Mouse (Mus musculus) gastrocnemius, postnatal 4 days (tissue): ENCODE data around the gene Ier2. TPM values are rescaled to one million over a fixed set of nuclear protein-coding genes. Genes with fewer than 3 reads are reported as not detected.
"Not testable (repeated sequence)": the region's sequence is repeated elsewhere in the genome, so short reads cannot be mapped to it uniquely, and the experiment has no call there.

Experiments used
- DNase-seq, 2 experiments: peaks; one replicate each; pipeline ENCODE4 v3.0.0; 2021 to 2022; ENCODE audit warnings: low spot score in 2 of 2, mixed read lengths in 2 of 2
- total RNA-seq, 2 experiments: library from RNA; stranded (reverse); gene quantifications; 2 replicates each; pipeline ENCODE4 v1.2.3; 2021

Ier2 gene
- total RNA-seq, 2 experiments from 2014 or later, result 21.5 to 26.1 TPM

- DNase-seq, result peak in 1 of 2 experiments; percentile 50
Measured at GRCm38 (mm10) chr8:84698929-84699401, 36.3 kb upstream of the Ier2 start.

- DNase-seq, result no peak
Measured at GRCm38 (mm10) chr8:84698288-84698687, 35.6 kb upstream of the Ier2 start.

GRCm38 (mm10) chr8:84697166-84698130 is 34.8 kb upstream of the Ier2 start:
- DNase-seq, result peak in 1 of 2 experiments; percentile 45

GRCm38 (mm10) chr8:84695140-84695539 is 32.5 kb upstream of the Ier2 start:
- DNase-seq, result no peak

- no peak for DNase-seq
Measured at GRCm38 (mm10) chr8:84693332-84693731, 30.7 kb upstream of the Ier2 start.

- peak in 1 of 2 experiments; percentile 88 for DNase-seq
Measured at GRCm38 (mm10) chr8:84689091-84689915, 26.7 kb upstream of the Ier2 start.

- peak in 1 of 2 experiments; percentile 90 for DNase-seq
Measured at GRCm38 (mm10) chr8:84687705-84688100, 25.1 kb upstream of the Ier2 start, which contains the start of gene Nacc1. TSS of gene Nacc1 (minus strand) at chr8:84687862.

GRCm38 (mm10) chr8:84687003-84687704 is 24.5 kb upstream of the Ier2 start:
- no peak for DNase-seq

- DNase-seq, result no peak
Measured at GRCm38 (mm10) chr8:84686191-84687002, 23.7 kb upstream of the Ier2 start, which contains the start of gene Trmt1. TSS of gene Trmt1 (plus strand) at chr8:84686307.

GRCm38 (mm10) chr8:84684537-84684936 is 21.9 kb upstream of the Ier2 start:
- DNase-seq, result no peak

GRCm38 (mm10) chr8:84682257-84682656 is 19.6 kb upstream of the Ier2 start:
- no peak for DNase-seq

GRCm38 (mm10) chr8:84681476-84681875 is 18.8 kb upstream of the Ier2 start:
- DNase-seq, result no peak

GRCm38 (mm10) chr8:84677305-84677704 is 14.7 kb upstream of the Ier2 start:
- no peak for DNase-seq

GRCm38 (mm10) chr8:84670295-84671006 is 7.8 kb upstream of the Ier2 start:
- not testable (repeated sequence) for DNase-seq

GRCm38 (mm10) chr8:84668731-84669485 is 6.3 kb upstream of the Ier2 start:
- no peak for DNase-seq

- DNase-seq, result no peak
Measured at GRCm38 (mm10) chr8:84668081-84668480, 5.4 kb upstream of the Ier2 start.

GRCm38 (mm10) chr8:84665385-84665893 is 2.8 kb upstream of the Ier2 start:
- DNase-seq, result no peak
